Mouse (Mus musculus): ENCODE measurements around the gene Tnfsf8. TPM values are rescaled to one million over a fixed set of nuclear protein-coding genes. Genes with fewer than 3 reads are reported as not detected.

The Tnfsf8 gene
- 2.0 and 3.7 TPM in 2 replicates for polyA plus RNA-seq (2012; ENCODE audit: low replicate concordance)

DNA sequence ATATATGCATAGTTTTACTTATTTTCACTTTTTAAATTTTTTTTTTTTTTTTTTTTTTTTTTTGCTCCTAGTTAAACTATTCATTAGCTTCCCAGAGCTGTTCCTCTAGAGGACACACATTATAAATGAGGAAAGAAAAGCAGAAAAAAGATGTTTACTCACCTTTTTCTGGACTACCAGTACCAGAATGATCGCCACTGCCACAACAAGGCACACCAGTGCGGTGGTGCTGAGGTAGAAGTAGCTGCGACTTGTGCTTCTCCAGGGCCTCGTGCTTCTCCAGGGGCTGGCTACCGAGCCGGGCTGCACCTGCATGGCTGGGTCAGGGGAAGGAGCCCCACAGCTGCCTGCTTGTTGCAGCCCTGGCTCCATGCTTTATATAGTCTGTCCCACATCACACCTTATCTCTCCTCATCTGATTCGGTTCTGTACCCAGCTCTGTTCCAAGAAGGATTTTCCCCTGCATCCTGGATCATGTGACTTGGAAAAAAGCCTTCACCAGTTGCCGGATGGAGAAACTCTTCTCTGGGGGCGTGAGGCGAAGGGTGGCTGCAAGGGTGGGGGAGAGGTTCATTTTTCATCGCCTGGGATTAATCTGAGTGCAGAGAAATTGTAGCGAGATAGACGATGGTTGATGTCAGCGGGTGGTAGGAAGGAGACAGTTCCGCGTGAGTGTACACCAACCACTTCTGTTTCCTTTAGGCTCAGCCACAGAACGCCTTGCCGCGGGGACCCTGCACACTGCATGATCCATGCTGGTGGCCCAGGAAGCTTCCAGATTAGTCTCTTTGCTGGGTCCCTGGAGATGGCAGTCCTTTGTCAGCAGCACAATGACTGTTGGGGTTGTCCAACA lies at the start of gene Tnfsf8:
Tnfsf8 (minus strand) TSS at position 660 of the 853 bp plus-strand sequence.

Other genes starting within 250 kb of the Tnfsf8 start
- gene Tex48, start 238.9 kb downstream of the Tnfsf8 start, polyA plus RNA-seq (2012; ENCODE audit: low replicate concordance), result not detected in 2 replicates
- gene Gm11214, start 198.0 kb downstream of the Tnfsf8 start, polyA plus RNA-seq (2012; ENCODE audit: low replicate concordance), result not detected in 2 replicates
- gene Tnfsf15, start 116.2 kb downstream of the Tnfsf8 start, polyA plus RNA-seq (2012; ENCODE audit: low replicate concordance), result 0.10 and 0.15 TPM in 2 replicates
- gene Tnc, start 185.7 kb upstream of the Tnfsf8 start, polyA plus RNA-seq (2012; ENCODE audit: low replicate concordance), result not detected in 2 replicates

Measured in hematopoietic multipotent progenitor cell, adult 10-12 weeks (in vitro differentiated cells).